Mouse (Mus musculus): Measurements from ENCODE around the gene Rhobtb1.

Gene Rhobtb1

DNA sequence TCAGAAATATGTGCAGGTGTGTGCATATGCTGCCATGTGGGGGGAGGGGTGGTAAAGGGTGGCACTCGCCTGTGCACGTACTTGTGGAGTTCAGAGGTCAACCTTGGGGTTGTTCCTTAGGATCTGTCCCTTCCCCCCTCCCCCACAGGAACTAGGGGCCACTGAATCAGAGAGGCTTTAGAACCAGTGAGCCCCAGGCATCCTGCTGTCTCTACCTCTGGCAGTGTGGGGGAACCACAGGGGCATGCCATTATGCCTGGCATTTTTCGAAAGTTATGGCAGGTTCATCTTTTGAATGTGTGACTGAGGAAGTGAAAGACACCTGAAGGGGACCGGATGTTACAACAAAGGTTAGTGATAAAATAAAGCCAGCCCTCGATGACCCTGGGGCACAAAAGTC, 59.4 kb downstream of the Rhobtb1 start:
- DNase-seq (ENCODE audit: low spot score), result no peak

DNA sequence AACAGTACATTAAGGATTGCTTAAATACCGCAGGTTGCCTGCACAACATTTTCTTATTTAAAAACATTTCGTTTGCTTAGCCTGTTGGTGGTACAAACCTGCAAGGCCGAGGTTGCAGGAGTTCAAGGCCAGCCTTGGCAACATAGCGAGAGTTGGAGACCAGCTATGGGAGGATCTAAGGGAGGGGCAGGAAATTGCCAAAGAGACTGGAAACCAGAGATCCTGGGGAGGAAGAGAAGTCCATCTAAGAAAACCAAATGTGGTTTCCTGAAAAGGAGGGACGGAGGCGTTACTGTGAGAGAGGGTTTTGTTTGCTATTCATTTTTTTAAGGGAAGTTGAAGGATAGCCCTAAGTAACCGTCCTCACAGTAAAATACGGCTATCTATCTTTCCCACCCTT, 60.3 kb downstream of the Rhobtb1 start:
- no peak for DNase-seq (ENCODE audit: low spot score)

DNA sequence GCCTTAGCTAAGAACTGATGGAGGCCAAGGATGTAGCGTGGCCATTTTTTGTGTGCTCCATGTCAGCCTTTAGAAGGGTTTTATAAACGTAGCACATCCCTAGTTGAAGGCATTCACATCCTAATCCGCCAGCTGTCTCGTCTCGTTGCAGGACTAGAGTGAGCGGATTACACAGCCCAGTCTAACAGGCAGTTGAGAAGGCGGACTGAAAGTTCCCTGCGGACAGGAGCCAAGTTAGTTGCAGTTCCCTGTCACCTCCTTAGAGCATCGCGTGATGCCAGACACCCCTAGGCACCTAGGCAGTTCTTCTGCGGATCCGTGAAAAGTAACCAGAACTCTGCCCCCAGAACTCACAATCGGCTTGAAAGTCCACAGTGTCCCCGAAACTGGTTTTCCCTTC, 60.7 kb downstream of the Rhobtb1 start:
- no peak for DNase-seq (ENCODE audit: low spot score)

DNA sequence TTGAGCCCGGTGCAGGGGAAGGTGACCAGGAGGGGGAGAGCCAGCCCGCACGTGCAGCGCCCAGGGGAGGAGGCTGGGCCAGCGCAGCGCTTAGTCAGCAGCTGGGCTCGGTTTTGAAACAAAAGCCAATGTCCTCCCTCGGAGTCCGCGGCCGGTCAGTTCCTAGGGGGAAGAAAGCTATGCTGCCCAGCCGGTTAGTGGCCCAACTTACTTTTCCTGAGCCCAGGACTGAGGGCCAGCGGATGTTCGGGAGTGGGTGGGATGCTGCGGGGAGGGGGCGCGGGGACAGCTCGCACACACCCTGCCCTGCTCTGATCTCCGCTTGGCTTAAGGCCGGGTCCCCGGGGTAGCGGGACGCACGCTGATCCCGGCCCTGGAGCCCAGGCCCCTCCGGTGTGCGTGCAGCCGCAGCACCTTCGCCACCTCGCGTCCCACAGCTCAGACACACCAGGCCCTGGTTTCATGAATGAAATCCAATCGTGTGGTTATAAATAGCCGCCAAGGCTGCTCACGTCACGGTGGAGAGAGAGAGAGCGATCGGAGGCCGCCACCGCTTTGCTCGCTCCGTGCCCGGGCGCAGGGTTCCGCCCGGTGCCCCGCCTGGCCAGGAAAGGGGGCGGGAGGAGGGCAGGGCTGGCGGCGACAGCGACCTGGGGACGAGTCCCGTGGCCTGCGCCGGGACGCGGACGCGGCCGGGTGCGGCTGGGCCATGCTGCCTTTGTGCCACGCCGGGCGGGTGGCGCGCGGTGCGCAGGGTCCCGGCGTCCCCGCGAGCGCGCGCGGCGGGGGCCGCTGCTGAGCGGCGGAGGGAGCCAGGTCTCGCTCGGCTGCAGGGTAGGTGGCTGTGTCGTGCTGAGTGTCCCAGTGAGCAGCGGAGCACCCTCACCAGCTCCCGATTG, 61.6 kb downstream of the Rhobtb1 start, which contains the start of gene A930033H14Rik:
A930033H14Rik (minus strand) TSS at position 557 of the 899 bp plus-strand sequence.
- DNase-seq (ENCODE audit: low spot score), result no peak

DNA sequence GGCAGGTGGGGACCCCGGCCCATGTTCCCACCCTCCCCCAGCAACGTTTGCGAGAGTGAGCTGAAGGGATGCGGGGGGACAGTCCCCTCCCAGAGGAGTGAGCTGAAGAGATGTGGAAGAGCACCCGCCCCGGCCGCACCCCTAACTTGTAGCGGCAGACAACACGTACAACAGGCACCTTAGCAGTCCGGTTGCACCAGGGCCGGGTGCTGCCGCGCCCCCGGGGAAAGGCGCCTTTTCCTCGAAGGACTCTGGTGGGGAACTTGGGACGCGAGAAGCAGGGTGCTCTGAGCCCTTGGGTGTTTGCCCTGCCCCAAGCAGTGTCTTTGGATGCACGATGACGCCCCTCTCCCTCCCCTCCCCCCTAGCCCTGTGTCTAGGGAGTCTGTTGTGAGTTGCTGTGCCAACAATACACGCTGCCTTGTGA, 62.2 kb downstream of the Rhobtb1 start:
- no peak for DNase-seq (ENCODE audit: low spot score)

DNA sequence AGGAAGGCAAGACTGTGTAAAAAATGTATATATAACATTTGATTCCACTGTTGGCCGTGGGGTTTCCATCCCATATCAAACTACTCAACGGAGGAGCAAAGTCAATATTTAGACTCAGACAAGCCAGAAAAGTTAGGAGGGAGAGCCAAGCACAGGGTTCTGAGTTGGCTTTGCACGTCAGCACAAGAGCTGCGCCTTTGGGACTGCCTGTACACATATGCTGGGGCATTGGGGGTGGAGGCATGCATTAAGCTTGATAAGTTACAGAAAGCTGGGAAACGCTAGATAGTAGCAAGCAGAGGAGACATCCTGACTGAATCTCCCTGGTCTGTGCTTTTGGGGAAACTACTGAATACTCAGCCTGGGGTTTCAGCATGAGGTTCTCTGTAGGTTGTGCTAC, 62.8 kb downstream of the Rhobtb1 start:
- DNase-seq (ENCODE audit: low spot score), result no peak

DNA sequence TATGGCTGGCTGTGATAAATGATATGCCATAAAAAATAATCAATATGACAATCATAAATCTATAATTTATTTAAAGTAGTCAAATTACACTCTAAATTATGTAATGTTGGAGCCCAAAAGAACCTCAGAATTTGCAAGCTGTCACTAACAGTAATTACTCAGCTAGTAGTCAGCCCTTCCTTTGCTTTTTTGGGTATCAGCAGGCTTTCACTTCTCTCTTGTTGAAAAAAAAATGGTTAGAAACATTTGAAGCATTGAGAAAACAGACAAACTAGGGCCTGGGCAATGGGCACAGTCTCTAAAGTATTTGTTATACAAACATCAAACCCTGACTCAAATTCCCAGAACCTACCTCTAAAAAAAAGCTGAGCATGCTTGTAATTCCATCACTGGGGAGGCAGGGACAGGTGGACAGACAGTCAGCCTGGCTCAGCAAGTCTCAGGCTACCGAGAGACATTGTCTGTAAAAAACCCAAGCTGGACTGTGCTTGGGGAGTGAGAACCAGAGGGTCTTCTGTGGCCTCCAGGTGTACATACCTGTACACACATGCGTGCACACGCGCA, 66.0 kb downstream of the Rhobtb1 start:
- DNase-seq (ENCODE audit: low spot score), result no peak

DNA sequence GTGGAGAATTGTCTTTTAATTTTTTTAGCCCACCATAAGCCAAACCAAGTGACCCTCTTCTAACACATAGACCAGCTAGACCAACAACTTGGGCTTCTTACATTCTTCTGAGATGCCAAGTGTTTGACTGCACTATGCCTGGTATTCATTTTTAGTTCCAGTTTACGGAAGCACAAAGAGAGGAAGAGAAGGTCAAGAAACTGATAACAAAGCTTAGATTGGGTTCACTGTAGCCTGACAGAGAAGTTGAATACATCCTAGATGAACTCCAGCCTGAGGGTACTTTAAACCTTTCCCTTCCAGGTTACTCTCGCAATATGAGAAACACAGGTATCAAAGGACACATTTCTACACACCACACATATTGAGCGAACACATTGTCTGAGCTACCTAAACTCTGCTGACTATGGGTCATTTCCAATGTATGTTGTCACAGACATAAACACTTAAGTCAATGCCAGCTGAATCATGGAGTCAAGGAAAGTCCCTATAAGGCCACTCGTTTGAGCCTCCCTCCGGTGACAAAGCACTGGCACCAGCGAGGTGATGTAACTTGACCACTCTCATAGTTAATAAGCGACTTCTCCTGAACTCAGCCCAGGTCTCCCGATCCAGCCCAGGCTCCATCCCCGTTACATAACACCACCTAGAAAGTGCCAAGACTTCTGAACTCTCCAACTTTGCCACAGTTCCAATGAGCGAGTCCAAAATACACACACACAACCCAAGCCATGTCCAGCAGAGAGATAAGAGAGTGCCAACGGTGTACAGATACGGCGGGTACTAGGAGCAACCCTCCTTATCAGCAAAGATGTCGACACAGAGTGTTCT, 67.4 kb downstream of the Rhobtb1 start:
- no peak for DNase-seq (ENCODE audit: low spot score)

DNA sequence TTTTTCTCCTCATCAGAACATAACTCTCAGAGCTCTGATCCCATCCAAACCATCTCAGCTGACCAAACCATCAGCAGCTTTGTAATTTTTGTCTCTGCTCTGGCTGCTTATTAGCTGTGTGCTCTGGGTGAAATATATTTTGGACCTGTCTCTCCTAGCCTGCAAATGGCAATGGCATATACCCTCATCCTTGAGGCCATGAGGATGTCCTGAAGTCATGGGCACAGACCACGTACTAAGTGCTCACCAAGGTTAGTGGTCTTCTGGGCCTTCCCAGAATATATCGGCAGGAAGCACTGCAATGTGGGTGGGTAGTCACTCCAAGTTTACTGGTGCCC, 68.0 kb downstream of the Rhobtb1 start:
- DNase-seq (ENCODE audit: low spot score), result no peak

DNA sequence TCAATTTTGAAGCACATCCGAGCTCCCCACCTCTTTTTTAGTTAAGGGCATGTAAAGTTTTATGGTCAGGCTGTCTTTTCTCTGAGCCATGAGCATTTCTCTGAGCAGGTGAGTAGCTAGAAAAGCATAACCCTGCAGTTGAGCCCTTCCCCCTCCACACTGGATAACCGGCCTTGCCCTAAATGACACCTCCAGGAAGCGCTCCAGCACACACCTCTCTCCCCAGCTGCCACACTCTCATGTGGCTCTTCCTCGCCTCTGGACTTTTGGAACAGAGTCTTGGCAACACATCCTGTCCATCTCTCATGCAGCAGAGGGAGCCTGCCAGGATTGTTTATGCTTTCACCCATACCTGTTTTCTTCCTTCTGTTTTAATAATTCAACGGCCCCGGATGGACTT, 69.1 kb downstream of the Rhobtb1 start:
- DNase-seq (ENCODE audit: low spot score), result no peak

DNA sequence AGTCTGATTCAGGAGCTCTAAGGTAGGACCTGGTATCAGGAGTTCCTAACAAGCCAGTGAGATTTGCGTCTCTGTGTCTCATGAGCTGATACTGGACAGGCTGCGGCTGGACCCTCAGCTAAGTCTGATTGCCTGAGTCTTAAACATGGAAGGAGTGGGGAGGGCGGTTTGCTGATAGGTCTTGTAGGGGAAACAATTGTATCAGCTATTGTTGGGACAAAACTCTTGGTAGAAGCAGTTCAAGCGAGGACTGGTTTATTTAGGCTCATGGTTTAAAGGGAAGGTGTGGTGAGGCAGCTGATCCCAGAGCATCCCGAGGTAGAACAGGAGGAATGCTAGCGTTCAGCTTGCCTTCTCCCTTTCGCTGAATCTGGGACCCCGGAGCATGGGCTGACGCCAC, 69.9 kb downstream of the Rhobtb1 start:
- DNase-seq (ENCODE audit: low spot score), result no peak

DNA sequence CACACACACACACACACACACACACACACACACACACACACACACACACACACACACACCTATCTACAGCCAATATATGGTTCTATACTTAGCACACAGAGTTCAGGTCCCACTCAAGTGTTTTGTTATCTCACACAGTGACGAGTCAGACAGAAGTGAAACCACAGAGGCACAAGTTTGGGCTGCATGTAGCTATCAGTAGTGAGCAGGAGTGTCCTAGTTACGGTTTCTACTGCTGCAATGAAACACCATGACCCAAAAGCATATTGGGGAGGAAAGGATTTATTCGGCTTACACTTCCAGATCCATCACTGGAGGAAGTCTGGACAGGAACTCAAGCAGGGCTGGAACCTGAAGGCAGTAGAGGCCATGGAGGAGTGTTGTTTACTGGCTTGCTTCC, 70.7 kb downstream of the Rhobtb1 start:
- DNase-seq (ENCODE audit: low spot score), result no peak

DNA sequence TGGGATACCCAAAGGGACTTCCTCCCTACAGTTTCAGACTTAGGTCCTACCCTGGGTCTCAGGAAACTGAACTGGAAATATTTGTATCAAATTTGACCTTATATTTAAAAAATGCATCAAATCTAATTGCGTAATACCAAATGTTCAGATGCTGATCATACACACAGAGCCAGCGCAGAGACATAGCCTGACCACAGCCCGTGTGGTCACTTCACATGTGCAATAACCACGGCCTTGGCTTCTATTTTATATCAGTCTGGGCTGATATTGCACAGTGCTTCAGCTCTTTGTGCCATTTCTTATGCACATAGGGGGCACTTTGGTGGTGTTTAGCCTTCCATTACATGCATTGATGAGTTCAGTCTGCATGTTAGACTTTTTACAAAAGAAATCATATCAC, 72.0 kb downstream of the Rhobtb1 start:
- DNase-seq (ENCODE audit: low spot score), result no peak

DNA sequence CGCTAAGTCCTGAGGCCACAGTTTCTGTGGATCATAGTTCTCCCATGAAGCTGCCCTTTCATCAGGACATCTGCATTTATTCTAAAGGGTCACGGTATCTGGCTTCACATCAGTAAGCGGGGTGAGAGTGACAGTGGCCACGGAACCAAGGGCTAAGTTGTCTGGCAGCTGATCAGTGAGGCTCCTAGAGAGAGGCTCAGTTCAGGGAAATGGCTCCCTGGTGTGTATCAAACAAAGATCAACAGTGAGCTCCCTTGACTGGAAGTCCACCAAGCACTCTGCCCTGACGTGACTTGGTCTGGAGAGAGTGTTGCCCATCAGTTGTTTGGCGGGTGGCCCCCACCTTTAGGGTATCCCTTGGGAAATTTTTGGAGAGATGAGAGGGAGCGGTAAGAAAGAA, 73.0 kb downstream of the Rhobtb1 start:
- DNase-seq (ENCODE audit: low spot score), result no peak

DNA sequence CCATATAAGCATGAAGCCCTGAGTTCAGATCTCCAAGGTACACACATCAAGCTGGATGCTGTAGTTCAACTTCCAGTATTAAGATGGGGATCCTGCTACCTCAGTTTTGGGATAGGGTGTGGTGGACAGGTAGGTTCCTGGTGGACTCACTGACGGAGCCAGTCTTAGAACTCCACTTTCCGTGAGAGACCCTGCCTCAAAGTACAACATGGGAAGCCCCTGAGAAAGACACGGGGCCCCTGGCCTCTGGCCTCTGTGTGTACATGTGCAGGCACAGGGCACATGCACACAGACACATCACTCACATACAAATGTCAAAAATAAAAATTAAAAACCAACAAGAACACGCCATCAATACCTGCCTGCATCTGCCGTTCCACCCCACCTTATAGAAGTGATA, 74.2 kb downstream of the Rhobtb1 start:
- no peak for DNase-seq (ENCODE audit: low spot score)

DNA sequence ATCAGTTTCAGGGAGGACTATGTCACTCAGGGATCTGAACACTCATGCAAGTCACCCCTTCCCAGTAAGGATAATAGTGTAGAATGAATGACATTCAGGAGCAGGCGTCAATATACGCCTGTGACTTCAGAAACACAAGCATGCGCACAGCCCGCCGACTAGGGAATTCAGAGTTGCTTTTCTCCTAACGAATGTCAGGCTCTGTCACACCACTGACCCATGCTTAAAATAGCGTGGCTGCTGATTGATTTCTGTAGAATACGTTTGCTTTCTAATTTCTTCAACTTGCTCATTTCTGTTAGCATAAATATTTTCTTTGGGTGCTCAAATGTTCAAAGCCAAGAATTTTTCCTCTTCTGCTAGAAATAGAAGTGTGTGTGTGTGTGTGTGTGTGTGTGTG, 74.7 kb downstream of the Rhobtb1 start:
- no peak for DNase-seq (ENCODE audit: low spot score)

DNA sequence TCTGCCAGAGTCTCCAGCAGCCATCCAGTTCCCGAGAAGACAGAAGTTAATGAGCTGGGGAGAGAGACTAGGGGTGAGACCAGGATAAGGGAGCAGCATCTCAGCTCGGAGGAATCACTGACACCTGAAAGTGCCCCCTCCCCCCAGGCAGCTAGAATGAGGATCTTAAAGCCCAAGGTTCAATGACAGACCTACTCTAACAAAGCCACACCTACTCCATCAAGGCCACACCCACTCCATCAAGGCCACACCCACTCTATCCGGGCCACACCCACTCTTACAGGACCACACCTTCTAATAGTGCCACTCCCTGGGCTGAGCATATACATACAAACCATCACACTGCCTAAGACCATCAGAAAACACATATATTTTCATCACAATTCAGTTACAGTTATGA, 86.0 kb downstream of the Rhobtb1 start:
- DNase-seq (ENCODE audit: low spot score), result no peak

DNA sequence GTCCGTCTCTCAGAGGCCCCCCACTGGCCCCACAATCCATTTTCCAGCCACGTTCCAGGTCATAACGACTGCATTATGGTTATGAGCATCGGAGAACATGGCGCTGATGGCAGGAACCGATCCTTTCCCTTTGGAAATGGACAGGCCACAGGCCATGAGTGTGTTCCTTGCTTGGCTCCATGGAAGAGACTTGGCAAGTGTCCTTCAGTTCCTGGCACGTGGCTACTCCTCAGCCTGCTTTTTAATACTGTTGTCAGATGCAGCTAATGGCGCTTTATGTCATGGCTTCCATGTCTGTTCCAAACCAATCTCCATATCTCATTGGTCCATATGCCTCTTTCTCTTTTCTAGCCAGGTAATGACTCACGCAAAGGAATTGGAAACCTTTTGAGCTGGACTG, 86.5 kb downstream of the Rhobtb1 start:
- no peak for DNase-seq (ENCODE audit: low spot score)

DNA sequence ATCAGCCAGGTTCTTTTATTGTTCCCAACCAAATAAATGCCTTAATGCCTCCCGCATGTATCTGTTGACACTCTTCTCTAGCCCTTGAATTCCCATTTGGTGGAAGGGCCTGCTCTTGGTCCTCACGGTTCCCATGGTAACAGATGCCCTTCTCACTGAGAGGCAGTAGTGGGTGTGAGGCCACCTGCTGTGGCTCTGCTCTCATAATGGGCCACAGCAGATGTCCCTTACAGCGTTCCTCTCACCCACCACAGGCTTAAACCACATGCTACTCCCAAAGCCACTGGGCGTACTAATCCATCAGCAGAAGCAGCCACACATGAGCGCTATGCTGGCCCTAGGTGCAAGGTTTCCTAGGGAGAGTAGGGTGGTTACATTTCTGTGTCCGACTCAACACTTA, 87.1 kb downstream of the Rhobtb1 start:
- no peak for DNase-seq (ENCODE audit: low spot score)

DNA sequence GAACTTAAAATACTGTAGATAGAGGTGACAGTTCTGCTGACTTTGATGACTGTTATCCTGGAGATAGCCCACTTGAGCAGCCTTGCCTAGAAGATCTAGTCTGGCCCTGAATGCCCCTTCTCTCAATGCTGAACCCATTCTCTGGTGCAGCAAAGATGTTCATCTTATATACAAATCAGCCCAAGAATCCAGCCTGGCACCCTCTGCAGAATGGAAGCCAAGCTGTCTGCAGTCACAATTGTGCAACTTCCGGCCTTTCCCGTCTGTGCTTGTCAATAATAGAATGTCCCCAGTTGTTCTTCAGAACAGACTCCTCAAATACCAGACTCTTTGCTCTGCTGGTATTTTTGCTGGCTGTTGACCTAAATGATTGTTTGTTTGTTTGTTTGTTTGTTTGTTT, 89.3 kb downstream of the Rhobtb1 start:
- no peak for DNase-seq (ENCODE audit: low spot score)

DNA sequence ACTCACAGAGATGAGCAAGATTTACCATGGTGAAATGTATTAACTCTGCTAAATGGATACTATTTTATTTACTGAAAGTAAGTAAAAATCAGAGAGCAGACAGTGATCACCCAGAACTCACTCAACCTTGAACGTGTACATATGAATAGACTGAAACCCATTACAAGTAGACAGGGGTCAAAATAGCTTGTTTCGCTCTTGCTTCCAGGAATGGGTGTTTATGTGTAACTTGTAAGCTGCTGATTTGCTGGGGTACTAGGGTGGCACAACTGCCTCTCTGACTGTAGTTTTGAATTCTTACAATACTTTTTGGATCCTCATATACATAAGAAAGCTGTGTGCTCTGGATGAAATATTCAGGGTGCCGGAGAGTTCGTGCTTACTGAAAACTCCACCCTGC, 93.9 kb downstream of the Rhobtb1 start:
- DNase-seq (ENCODE audit: low spot score), result no peak

DNA sequence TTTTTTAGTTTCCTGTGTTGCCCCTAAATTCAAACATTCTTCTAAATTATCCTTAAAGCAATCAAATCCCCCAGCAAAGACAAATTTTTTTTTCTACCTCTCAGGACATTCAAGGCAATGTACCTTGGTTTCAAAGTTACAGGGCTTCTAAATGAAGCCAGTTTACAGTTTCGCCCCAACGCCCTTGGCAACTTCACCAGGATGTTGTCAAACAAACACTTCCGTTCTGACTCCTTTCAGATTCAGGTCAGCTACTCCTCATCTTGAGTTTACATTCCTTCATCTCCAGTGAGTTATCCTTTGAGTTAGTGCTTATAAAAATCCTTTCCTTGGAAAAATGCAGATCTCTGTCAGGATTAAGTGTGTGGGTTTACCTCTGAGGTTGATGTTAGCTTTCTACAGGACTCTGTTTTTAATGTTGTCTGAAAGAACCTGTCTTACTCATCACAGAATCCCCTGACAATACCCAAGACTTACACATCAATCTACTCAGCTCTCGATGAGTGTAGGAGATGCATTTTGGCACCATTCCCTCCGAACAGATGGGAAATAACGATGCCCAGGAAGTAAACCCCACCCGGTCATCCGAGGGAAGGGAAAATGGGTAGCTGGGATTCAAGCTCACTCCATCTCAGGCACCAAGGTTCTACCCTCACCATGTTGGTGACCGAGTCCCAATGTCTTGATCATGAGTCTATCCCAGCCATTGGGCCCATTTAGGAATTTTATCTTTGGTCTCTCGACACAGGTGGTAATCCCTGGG, 94.9 kb downstream of the Rhobtb1 start:
- DNase-seq (ENCODE audit: low spot score), result no peak

All from c-Kit-positive CD71-positive TER-119-positive erythroid progenitor cells, embryonic 14.5 days (primary cell).